Mouse (Mus musculus): ENCODE measurements around the gene Bfsp1.

GRCm38 (mm10) chr2:143867326-143867725 is 4.4 kb upstream of the Bfsp1 start:
- TF ChIP-seq EP300 (IDR thresholded peaks at IDR 0.05; ENCODE audit: insufficient read depth, low read depth, low read length): peak; percentile 93
- peak; percentile 97 for TF ChIP-seq CTCF (IDR thresholded peaks at IDR 0.05)

All from heart, adult 2 months (tissue).